Mouse (Mus musculus) embryo, embryonic 10.5 days (tissue): ENCODE measurements around the gene Zfp446.

Source experiments
- DNase-seq: peaks from one replicate; pipeline ENCODE4 v3.0.0-alpha.2; 2015; ENCODE audit warnings: low spot score

Zfp446 gene

DNA sequence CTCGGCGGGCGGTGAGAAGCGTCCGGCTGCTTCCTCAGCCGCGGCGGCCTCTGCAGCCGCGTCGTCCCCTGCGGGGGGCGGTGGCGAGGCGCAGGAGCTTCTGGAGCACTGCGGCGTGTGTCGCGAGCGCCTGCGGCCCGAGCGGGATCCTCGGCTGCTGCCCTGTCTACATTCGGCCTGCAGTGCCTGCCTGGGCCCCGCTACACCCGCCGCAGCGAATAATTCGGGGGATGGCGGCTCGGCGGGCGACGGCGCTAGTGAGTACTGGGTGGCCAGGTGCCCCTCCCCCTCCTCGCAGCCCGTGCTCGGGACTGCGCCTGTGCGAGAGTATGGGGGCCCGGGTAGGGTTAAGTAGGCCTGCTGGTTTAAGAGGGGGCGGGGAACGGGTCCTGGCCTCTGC lies 47.2 kb downstream of the Zfp446 start:
- DNase-seq = peak; percentile 80

- DNase-seq = no peak
Measured at GRCm38 (mm10) chr7:13025511-13026112, 48.0 kb downstream of the Zfp446 start.

GRCm38 (mm10) chr7:13028986-13029385 lies 51.3 kb downstream of the Zfp446 start:
- DNase-seq = no peak

DNA sequence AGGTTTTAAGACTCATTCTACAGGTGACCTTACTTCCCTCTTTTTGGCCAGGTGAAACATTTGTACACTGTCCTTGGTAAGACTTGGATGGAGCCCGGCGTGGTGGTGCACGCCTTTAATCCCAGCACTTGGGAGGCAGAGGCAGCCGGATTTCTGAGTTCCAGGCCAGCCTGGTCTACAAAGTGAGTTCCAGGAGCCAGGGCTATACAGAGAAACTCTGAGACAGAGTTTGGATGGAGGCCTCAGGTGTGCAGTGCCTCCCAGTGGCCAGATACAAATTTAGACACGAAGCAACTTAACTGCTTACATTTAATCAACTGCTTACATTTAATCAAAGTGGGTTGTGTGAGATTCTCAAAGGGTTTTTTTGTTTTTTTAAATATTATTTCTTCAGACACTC lies 53.4 kb downstream of the Zfp446 start:
- DNase-seq = no peak

DNA sequence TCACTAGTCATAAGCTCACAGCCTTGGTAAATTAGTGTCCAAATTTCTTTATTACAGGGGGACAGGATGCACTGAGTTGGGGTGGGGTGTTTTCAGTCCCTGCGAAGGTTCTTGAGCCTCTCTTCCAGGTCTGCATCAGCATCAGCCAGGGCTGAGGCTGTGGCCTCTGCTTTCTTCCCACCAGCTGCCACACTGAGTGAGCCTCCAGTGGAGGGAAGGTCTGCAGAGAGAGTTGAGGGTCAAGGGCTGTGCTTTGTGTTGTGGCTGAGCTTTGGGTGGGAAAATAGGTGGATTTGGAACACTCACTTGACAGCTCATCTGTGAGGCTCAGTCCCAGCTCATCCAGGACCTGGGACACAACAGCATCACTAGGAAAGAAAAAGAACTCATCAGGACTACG lies 54.3 kb downstream of the Zfp446 start:
- no peak for DNase-seq

DNA sequence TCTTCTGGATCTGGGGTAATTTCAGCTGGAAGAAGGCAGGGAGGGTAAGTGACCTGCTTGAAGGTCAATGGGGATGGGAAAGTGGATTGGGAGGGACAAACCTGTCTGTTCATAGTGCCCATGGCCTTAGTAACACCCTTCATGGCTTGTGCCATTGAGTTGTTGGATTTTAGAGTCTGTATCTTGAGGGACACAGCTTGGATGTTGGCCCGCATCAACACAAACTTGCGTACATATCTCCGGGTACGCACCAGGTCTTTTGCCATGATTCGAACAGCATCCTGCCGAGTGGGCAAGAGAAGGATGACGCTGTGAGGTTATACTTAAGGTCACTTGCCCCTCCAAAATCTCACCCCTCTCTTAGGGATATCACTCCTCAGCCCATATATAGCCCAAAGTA lies 54.9 kb downstream of the Zfp446 start:
- DNase-seq = no peak

DNA sequence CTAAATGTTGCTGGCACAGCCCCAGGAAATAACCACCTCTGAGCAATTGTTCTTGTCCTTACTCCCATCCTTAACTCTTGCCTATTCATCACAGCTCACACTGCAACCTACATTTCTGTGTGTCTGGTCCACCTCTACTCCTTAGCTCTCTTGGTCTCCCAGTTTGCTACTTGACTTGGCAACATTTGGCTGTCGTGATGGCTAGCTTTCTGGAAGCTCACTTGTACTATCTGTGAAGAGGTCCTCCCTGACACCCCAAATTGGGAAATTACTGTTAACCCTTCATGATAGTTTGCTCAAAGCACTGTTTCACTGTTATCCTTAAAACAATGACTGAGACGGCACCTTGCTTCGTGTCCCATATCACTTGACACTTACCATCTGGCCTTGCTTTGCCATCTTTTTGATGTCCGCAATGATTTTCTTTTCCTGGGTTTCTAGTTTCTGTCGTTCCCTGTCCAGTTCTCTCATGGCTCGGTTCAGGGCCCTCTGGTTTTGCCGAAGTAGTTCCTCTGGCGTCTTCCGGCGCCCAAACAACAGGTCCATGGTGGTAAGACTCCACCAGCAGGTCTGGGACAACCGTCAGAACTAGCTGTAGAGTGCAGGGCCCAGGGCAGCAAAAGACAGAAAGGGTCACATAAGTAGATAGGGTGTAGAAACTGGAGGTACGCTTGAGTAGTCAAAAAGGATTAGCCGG lies 56.0 kb downstream of the Zfp446 start:
- DNase-seq = no peak

DNA sequence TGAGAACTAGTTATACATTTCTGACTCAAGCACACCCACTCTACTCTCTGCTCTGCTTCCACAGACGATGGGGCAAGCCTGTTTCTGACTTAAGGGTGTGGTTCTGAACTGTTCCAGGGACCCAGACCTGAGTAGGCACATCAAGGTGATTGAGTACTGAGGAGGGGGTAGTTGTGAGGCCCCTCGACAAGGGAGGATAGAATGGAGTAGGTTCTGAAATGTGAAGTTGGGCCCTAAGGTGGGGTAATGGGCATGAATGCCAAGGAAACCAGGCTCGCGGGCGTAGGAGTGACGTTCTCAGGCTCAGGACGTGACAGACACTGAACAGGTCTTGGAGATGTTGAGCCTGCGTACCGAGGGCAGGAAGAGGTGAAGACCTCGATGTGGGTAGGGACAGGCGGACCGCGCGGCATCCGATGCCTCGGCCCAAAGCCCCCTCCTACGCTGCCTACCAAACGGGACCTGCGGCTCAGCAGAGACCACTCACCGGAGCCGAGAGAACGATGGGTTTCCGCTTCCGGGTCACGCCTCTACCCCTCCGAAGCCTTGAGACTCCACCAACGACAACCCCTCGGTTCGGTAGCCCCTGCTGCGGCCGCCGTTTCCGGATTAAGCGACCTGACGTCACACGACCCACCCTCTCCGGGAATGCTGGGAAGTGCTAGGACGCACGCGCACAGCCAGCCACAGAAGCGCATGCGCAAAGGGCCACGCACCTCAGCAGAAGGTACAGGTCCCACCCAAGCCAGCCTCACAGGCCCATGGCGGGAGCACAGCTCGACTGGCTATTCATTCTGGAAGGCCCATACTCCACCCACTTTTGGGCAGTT lies 56.7 kb downstream of the Zfp446 start, which contains the start of gene Chmp2a:
Chmp2a (minus strand) TSS at position 660 of the 830 bp plus-strand sequence.
- peak; percentile 98 for DNase-seq
